Mouse (Mus musculus) T-cell, adult 2 months (primary cell): ENCODE measurements around the gene Gm28827.
"Not testable (repeated sequence)": the region's sequence is repeated elsewhere in the genome, so short reads cannot be mapped to it uniquely, and the experiment has no call there.

Source experiments
- DNase-seq: peaks from one replicate; pipeline ENCODE4 v3.0.0; 2022; ENCODE audit warnings: low spot score

The Gm28827 gene

GRCm38 (mm10) chrY:83030647-83031046 is at the start of gene Gm28827:
Gm28827 (plus strand) TSS chrY:83030947.
- DNase-seq = not testable (repeated sequence)
